Mouse (Mus musculus) small intestine, adult 2 months (tissue): ENCODE data around the gene Suds3.

Experiments used
- CTCF ChIP-seq: fragments of 200-500 bp; IDR thresholded peaks from 2 replicates; pipeline ENCODE4 v1.5.1; 2012; ENCODE audit warnings: low read depth, mild to moderate bottlenecking, control low read depth, inconsistent platforms, low read length, moderate library complexity, mixed read lengths; ENCODE audit not compliant: insufficient replicate concordance, insufficient read length; ENCODE audit errors: extremely low read depth
- POLR2A ChIP-seq: fragments of 200-500 bp; IDR thresholded peaks from 2 replicates; pipeline ENCODE4 v1.6.1; 2012; ENCODE audit warnings: low read depth, mild to moderate bottlenecking, control low read depth, inconsistent platforms, low read length, moderate library complexity

DNA sequence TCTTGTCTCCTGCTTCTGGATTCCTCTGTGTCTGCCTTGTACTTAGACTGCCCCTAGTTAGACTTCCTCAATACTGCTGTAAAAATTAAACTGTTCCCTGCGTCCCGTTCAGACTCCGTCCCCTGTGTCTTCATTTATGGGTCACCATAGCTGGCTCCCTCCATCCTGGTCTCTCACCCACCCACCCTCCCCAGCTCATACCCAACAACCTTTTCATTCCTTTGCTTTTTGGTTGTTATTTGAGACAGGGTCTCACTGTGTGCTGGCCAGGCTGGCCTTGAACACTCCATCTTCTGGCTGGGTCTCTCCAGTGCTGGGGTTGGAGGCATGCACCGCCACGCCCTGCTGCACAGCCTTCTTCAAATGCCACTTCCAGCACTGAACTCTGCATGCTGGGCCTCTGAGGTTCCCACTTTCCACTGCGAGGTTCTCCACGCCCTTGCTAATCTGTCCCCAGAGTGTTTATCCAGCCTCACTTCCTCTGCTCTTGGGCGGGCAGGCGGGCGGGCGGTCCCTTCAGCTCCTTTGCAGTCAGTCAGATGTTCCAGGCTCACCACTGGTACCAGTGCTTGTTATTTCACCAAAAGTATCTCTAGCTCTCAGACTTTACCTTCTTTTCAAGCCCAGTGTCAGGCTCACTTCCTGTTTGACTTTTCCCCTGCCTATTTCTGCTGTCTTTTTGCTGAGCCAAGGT, 22.5 kb upstream of the Suds3 start:
- TF ChIP-seq CTCF (no peak), POLR2A (no peak)
